Mouse (Mus musculus): ENCODE measurements around the gene Abhd13. TPM values are rescaled to one million over a fixed set of nuclear protein-coding genes. Genes with fewer than 3 reads are reported as not detected.

Gene Abhd13
- total RNA-seq (2022): 1 to 10 TPM; 6.2 to 7.4 (median 6.8) TPM

DNA sequence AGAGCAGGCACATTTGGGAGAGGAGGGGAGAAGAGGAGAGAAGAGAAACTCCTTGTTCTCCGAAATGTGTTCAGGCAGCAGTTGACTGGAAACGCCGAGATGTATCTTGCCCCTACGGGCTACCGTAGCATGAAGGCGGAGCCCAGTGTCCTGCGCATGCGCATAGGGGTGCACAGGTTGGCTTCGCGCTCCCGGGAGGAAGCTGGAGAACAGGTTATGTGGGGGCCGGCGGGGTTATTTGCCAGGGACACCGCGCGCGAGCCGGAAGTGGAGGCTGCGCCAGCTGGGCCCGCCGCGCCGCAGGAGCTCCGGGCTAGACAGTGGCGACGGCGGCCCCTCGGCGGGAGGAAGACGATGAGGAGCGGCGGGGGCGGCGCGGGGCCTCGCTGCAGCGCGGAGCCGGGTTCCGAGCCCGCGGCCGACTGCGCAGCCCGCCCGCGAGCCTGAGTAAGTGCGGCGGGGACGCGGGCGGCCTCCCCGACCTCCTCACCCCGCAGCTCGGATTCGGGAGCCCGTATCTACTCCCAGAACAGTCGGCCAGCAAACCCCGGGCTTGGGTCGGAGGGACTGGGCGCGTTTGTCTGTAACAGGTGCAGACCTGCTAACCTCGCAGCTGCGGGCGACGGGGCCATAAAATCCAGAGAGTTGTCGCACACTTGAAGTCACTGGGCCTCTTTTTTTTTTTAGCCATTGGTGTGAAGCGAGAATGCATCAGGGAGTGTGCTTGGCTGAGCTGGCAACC, at the start of gene Abhd13, which contains the start of gene Lig4:
Gene Abhd13 (plus strand): TSS at position 135 of the 742 bp plus-strand sequence.
Gene Lig4 (minus strand): TSS at position 114 of the 742 bp plus-strand sequence.
- peak; percentile 95 to 96 for DNase-seq (ENCODE audit: low spot score in 2 of 2)

- no peak for DNase-seq (ENCODE audit: low spot score in 2 of 2)
Observed at GRCm38 (mm10) chr8:9929746-9930445, 47.6 kb upstream of the Abhd13 start.

DNA sequence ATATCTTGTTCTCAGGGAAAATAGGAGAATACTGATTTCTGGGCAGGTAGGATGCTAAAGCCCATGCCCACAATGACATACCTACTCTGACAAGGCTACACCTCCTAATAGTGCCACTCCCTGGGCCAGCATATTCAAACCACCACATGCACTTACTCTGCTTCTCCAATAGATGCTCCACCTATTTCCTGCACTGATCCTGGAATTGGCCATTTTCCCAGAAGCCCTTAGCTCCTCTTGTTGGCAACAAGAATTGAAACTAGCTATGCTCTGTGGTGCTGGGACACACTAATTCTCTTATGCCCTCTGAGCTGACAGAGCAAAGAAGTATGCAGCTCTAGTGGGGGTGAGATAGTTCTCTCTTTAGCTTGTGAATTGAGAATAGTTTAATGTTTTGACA, 44.8 kb upstream of the Abhd13 start:
- no peak for DNase-seq (ENCODE audit: low spot score in 2 of 2)

DNA sequence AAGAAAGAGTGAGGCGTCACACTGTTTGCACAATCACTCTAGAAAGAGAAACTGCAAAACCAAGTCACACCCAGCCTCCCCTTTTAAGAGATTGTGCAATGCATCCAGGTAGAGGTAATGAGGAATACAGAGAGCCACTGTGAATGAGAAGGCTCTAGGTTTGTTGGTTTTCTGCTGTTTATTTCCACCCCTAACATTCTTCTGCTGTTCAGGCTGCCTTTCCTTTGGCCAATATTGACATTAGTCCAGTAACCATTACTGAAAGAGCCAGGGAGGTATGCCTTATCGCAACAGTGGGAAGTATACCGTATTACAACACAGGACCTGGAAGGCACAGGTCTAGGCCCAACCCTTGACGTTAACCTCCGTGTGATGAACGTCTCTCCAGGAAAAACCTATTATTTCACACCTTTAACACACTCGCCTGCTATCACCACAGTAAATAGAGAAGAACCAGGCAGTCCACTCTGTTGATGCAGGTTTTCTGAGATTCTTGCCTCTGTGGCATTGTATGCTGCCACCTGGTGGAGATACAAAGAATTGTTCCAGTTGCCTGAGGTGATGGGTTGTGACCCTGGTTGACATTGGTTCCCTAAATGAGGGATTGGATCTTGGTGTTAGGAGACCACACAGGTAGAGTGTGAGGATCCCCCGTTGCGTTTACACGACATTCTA, 42.5 kb upstream of the Abhd13 start:
- no peak for DNase-seq (ENCODE audit: low spot score in 2 of 2)

DNA sequence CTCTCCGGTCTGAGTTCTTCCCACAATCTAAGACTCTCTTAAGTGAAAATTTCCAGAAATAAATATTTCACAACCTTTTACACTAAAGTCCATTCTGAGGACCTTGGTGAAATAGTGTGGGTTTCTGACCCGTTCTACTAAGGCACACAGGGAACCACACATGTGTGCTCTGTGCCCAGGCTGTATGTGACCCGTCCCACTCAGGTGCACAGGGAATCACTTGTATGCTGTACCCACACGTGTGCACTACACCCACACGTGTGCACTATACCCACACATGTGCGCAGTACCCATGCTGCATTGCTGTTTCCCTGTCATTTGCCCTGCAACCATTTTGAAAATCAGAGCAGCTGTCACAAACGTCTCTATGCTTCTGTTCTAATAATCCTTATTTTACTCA, 41.9 kb upstream of the Abhd13 start:
- DNase-seq (ENCODE audit: low spot score in 2 of 2): no peak

DNA sequence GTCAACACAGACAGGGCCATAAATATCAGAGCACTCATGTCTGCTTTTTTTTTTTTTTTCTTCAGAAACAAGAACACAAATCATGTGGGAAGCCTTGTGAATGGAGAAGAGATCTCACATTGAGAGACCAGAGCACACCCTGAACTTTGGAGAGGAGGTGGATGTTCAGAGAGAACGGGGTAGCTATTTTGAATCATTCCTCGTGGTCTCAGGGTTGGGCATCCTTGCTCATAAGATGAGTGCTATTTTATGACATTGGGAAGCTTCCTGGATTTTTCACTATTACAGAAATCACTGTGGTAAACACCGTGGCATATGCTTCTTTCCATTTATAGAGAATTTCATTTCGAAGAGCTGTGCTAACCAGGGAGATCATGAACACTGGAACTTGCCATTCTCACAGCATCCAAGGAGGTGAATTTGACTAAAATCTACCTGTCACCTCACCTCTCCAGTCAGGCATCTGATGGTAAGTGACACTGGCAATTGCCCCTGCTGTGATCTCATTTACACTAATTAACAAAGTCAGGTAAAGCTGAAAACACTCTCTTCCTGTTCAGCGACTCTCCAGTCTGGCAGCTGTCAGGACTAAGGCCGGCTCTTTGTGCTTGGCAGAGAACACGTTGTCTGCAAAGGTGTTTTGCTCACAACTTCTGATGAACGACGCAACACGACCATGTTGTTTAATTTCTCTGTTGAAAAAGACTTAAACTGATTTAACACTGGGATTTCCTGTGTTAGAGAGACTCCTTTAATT, 28.2 kb upstream of the Abhd13 start:
- DNase-seq (ENCODE audit: low spot score in 2 of 2): no peak

GRCm38 (mm10) chr8:9958338-9958737, 19.2 kb upstream of the Abhd13 start:
- DNase-seq (ENCODE audit: low spot score in 2 of 2): no peak

DNA sequence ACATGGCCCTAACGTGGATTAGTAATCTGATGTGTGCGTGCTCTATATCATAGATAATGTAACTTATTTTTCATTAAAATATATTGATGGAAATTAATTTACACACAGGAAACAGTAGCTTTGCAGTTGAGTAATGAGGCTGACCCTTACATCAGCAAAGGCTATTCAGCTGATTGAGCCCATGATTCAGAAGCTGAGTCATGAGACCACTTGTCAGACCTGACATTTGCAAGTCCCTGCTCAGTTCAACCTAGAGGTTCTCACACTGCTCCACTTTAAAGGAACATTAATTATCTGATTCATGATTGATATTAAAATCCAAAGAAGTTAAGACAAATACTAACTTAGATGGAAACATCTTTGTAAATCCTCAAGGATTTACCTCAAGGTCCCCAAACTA, 17.6 kb upstream of the Abhd13 start:
- no peak for DNase-seq (ENCODE audit: low spot score in 2 of 2)

DNA sequence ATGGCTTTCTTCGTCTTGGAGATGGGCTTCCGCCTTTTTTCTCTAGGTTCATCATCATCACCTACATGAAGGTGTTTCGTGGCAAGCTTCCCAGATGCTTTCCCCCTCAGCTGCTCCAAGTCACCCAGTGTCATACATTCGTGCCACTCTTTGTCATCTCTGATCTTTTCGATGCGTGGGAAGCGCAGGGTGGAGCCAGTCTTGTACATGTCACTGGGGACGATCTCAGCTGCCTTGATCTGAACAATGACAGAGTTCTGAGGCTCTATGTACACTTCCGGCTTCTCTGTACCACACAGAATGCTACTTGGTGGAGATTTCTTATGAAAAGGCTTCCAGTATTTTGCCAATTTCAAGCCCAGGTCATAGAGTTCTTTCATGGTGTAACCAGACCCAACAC, 5.6 kb upstream of the Abhd13 start:
- DNase-seq (ENCODE audit: low spot score in 2 of 2): no peak

- DNase-seq (ENCODE audit: low spot score in 2 of 2): no peak
Observed at GRCm38 (mm10) chr8:9975276-9975675, 2.2 kb upstream of the Abhd13 start.

DNA sequence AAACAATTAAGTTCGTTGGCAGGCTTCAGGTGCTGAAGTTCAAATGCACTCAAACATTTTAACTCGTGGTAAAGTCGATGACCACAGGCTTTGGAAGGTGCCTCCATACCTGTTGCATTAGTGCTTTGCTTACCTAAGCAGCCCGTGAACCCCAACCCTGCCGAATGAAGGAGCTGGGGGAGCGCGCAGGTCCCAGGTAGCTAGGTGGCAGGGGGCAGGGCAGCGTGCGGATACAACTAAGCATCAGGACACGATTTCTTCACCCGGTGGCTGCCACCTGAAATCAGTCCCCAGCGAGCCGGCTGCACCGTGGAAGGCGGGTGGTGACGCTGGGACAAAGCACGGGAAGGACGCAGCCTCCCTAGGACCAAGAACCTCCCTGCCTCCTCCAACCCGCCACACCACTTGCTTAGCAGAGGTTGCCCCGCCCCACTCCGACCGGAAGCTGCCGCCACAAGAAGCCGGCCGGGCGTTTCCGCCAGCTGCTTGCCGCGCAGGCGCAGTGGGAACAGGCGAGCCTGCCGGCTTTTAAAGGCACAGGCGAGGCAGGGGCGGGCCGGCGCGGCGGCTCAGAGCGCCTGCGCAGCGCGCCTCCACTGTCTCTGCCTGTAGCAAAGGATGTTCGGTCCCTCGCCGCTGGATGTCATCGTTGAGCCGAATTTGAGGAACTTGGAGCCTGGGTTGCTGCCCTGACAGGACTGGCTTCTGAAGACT, 1.5 kb upstream of the Abhd13 start:
- peak; percentile 98 to 100 for DNase-seq (ENCODE audit: low spot score in 2 of 2)

DNA sequence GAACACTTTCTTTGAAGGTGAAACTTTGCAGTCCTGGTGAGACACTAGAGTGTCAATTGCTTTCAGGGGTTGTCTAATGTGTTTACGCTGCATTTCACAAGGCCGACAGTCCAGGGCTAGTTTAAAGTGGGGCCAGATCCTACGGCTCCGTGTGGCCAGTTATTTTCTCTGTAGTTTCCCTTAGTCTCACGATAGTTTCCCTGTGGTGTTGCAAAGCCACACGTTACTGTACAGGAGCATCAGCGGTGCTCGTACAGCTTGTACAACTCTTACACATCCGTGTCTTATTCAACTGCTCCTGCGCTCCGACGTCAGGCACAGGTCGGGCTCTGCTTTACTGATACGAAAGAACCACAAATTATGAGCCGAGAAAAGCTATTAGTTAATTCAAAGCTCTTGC, 491 bp upstream of the Abhd13 start:
- peak in 1 of 2 experiments; percentile 3 for DNase-seq (ENCODE audit: low spot score in 2 of 2)

GRCm38 (mm10) chr8:9978475-9979230, 1.1 kb downstream of the Abhd13 start:
- no peak for DNase-seq (ENCODE audit: low spot score in 2 of 2)

DNA sequence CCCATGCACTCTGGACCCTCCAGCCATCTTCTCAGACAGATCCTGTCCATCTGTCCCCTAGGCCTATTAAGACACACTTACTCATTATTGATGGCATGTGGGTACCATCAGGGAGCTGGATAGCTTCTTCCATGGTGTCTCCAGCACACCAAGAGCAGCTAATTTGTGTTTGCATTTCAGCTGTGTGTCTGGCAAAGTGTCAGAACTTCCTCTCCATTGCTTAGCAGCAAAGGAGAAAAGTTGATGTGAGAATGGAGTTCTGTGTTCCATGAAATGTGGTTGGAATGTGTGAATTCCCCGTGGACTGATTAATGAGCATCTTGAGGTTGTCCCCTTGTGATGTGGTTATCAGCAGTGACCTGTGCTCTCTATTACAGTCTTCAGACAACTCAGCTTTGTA, 2.2 kb downstream of the Abhd13 start:
- no peak for DNase-seq (ENCODE audit: low spot score in 2 of 2)

- no peak for DNase-seq (ENCODE audit: low spot score in 2 of 2)
Observed at GRCm38 (mm10) chr8:9980188-9980587, 2.7 kb downstream of the Abhd13 start.

DNA sequence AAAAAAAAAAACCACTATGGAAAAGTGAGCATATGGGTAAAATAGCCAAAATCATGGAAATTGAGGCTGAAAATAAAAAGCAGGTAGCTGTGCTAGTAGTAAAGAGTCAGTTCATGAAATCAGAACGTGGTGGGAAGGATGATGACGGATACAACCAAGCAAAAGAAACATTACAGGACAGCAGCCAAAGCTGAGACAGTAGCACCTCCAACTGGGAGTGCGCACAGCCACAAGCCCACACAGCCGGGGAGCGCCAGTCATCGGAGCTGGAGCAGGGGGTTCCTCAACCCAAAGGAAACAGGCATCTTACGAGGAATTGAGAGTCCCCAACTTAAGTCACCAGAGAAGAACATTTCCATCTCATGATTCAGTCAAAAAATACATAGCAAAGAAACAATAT, 26.6 kb downstream of the Abhd13 start:
- no peak for DNase-seq (ENCODE audit: low spot score in 2 of 2)

DNA sequence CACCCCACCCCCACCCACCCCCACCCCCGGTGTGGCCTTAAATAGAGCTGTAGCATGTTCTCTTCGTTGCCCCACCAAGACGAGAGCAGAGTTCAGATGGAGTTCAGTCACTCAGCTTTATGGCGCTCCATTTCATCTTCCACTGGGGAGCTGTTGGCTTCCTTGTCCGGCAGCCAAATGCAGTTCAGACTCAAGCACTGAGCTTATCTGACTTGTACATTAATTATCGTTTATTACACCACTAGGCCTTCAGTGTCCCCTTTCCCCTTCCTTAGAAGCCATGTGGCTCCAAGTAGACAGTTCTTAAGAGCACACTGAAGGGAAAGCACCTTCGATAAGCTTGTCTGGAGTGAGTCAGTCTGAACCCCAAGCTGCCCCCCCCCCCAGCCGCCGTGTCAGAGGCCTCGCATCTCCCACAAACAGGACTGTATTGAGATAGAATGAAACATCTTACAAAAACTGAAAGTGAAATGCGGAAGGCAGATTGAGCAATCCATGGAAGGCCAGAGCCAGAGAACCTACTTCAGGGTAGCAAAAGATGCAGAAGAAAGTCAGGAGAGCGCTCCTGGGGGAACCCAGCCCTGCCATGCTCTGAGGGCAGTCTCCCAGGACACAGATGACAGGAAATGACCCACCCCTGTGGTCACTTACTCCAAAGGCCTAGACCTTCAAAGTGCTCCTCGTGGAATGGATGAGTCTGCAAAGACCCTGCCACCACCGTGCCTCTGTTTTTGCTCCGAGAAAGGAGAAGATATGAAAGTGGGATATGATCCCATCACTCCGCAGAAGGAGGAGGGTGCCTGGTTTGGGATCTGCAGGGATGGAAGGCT, 28.9 kb downstream of the Abhd13 start, which contains the start of gene Tnfsf13b:
Gene Tnfsf13b (plus strand): TSS at position 312 of the 830 bp plus-strand sequence.
- DNase-seq (ENCODE audit: low spot score in 2 of 2): no peak

GRCm38 (mm10) chr8:10006986-10007659, 29.6 kb downstream of the Abhd13 start:
- DNase-seq (ENCODE audit: low spot score in 2 of 2): no peak

DNA sequence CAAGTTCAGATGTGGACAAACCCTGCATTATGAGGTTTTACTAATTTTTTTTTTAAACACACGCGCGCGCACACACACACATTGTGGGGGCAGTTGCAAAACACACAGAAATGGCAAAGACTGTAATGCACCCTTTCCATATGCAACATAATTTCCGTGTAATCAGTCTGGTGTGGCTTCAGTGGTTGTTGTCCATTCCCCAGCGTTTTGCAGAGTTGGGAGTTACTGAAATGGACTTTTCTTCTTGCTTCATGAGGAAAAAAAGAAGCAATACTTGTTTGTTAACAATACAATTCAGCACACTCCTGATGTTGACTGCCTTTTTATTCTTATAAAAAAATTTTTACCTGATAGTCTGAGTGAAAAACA, 30.1 kb downstream of the Abhd13 start:
- no peak for DNase-seq (ENCODE audit: low spot score in 2 of 2)
